Mouse (Mus musculus) G1E (cell line): Measurements from ENCODE around the gene Sdk1.

Experiments
- CTCF ChIP-seq: IDR thresholded peaks from 2 replicates; pipeline ENCODE4 v1.5.1; 2012; ENCODE audit warnings: low read depth, low read length, inconsistent platforms, mixed read lengths
- GATA1 ChIP-seq: IDR thresholded peaks from 2 replicates; pipeline ENCODE4 v1.6.1; 2012; ENCODE audit warnings: borderline replicate concordance, low read length, inconsistent platforms, mixed read lengths

- TF ChIP-seq CTCF = no peak
- no peak for TF ChIP-seq GATA1
Observed at GRCm38 (mm10) chr5:142156868-142157852, 915.9 kb downstream of the Sdk1 start.
